Mouse (Mus musculus) stomach, embryonic 16.5 days (tissue): Measurements from ENCODE around the gene S100a1. TPM values are rescaled to one million over a fixed set of nuclear protein-coding genes. Genes with fewer than 3 reads are reported as not detected.

Experiments
- ATAC-seq: fragments of 200-750 bp; cut with Nextera tagmentation; 2 replicates; pipeline ENCODE4 v1.8.0; 2017; ENCODE audit warnings: moderate number of reproducible peaks, moderate TSS enrichment; ENCODE audit not compliant: insufficient read depth, low FRiP score
- H3K27ac ChIP-seq: fragments of 300-500 bp; sonication (generic); 2 replicates; pipeline ENCODE4 v1.5.1; 2014; ENCODE audit warnings: low read length
- H3K27me3 ChIP-seq: fragments of 300-500 bp; sonication (generic); 2 replicates; pipeline ENCODE4 v1.6.1; 2014; ENCODE audit warnings: low read length, control low read depth, mixed read lengths; ENCODE audit not compliant: control insufficient read depth, insufficient read depth
- H3K36me3 ChIP-seq: fragments of 300-500 bp; sonication (generic); 2 replicates; pipeline ENCODE4 v1.6.1; 2014; ENCODE audit warnings: low read length; ENCODE audit not compliant: control insufficient read depth, insufficient read depth
- H3K4me1 ChIP-seq: fragments of 300-500 bp; sonication (generic); 2 replicates; pipeline ENCODE4 v1.6.1; 2014; ENCODE audit warnings: low read length, control low read depth, mixed read lengths; ENCODE audit not compliant: control insufficient read depth, insufficient read depth
- H3K4me2 ChIP-seq: fragments of 300-500 bp; sonication (generic); 2 replicates; pipeline ENCODE4 v1.6.1; 2014; ENCODE audit warnings: low read depth, low read length, mixed read lengths
- H3K4me3 ChIP-seq: fragments of 300-500 bp; sonication (generic); replicated peaks from 2 replicates; pipeline ENCODE4 v1.5.1; 2014; ENCODE audit warnings: mild to moderate bottlenecking, low read length
- H3K9ac ChIP-seq: fragments of 300-500 bp; sonication (generic); 2 replicates; pipeline ENCODE4 v1.6.1; 2014; ENCODE audit warnings: low read length
- H3K9me3 ChIP-seq: fragments of 300-500 bp; sonication (generic); replicated peaks from 2 replicates; pipeline ENCODE4 v1.6.1; 2016; ENCODE audit warnings: low read length, control low read depth; ENCODE audit not compliant: control insufficient read depth
- WGBS: fragments of 180-500 bp; shearing (Covaris S2); extraction: QIAGEN DNeasy Blood & Tissue Kit; methylation state at CpG from one replicate; pipeline ENCODE4 v1.1.7; 2014; 5-methylcytosine and 5-hydroxymethylcytosine counted together
- polyA plus RNA-seq: library from polyadenylated mRNA; unstranded; fragments of >200 nt; fragmentation: Nextera tagmentation; extraction: Ambion mirVana; gene quantifications from 2 replicates; pipeline ENCODE4 v1.2.1, GENCODE M21; 2015

Gene S100a1
- polyA plus RNA-seq, 1 experiment from 2014 or later: 85.3 TPM

GRCm38 (mm10) chr3:90462579-90462978, 51.6 kb downstream of the S100a1 start:
- Histone ChIP-seq H3K4me3 (no peak overlapping the region), H3K9me3 (no peaks in the 10 kb centered on the region), H3K27me3 (peaks cover 22% of the 10 kb centered on the region), H3K9ac (no peak overlapping the region), H3K36me3 (no peaks in the 10 kb centered on the region), H3K27ac (no peak overlapping the region), H3K4me2 (no peak overlapping the region), H3K4me1 (peaks cover 6% of the 10 kb centered on the region; the same call in 1 of the 2 replicates)
- ATAC-seq: no peak
- WGBS: 34% methylated on average over 7 of the region's 7 CpGs

GRCm38 (mm10) chr3:90461935-90462334, 52.3 kb downstream of the S100a1 start:
- no peak overlapping the region for H3K9ac ChIP-seq
- H3K4me3 ChIP-seq: no peak overlapping the region
- H3K36me3 ChIP-seq: no peaks in the 10 kb centered on the region
- H3K4me1 ChIP-seq: peaks cover 6% of the 10 kb centered on the region; the same call in 1 of the 2 replicates
- no peak overlapping the region for H3K4me2 ChIP-seq
- peaks cover 22% of the 10 kb centered on the region for H3K27me3 ChIP-seq
- no peak overlapping the region for H3K27ac ChIP-seq
- H3K9me3 ChIP-seq: no peaks in the 10 kb centered on the region
- ATAC-seq: no peak
- WGBS: 92% methylated on average over 3 of the region's 3 CpGs

Other genes starting within 250 kb of the S100a1 start
- gene Dennd4b, start 249.2 kb downstream of the S100a1 start, polyA plus RNA-seq: 3.8 and 4.3 TPM in 2 replicates
- 8.1 and 8.2 TPM in 2 replicates for gene Gatad2b, start 221.2 kb downstream of the S100a1 start, polyA plus RNA-seq
- 10.1 TPM in 2 replicates for gene Slc27a3, start 124.5 kb downstream of the S100a1 start, polyA plus RNA-seq
- gene Ints3, start 80.8 kb downstream of the S100a1 start, polyA plus RNA-seq: 22.4 and 23.0 TPM in 2 replicates
- gene Npr1, start 48.5 kb downstream of the S100a1 start, polyA plus RNA-seq: 5.9 and 6.4 TPM in 2 replicates
- gene Ilf2, start 38.3 kb downstream of the S100a1 start, polyA plus RNA-seq: 137 and 147 TPM in 2 replicates
- gene Snapin, start 23.4 kb downstream of the S100a1 start, polyA plus RNA-seq: 77.5 and 79.1 TPM in 2 replicates
- 92.7 and 105 TPM in 2 replicates for gene Chtop, start 4.9 kb downstream of the S100a1 start, polyA plus RNA-seq
- gene S100a13, start within 50 bp of the S100a1 start, polyA plus RNA-seq: 37.3 and 44.1 TPM in 2 replicates
- 149 and 199 TPM in 2 replicates for gene S100a14, start 12.5 kb upstream of the S100a1 start, polyA plus RNA-seq
- gene S100a16, start 22.9 kb upstream of the S100a1 start, polyA plus RNA-seq: 407 and 487 TPM in 2 replicates
- 2.6 and 5.0 TPM in 2 replicates for gene S100a3, start 46.2 kb upstream of the S100a1 start, polyA plus RNA-seq
- gene S100a2, start 75.9 kb upstream of the S100a1 start, polyA plus RNA-seq: 0.93 and 1.3 TPM in 2 replicates
- gene Gm42674, start 87.5 kb upstream of the S100a1 start, polyA plus RNA-seq: not detected in 2 replicates
- 12.5 and 15.1 TPM in 2 replicates for gene S100a4, start 89.4 kb upstream of the S100a1 start, polyA plus RNA-seq
- gene S100a5, start 94.1 kb upstream of the S100a1 start, polyA plus RNA-seq: 4.5 and 5.2 TPM in 2 replicates
- 820 and 892 TPM in 2 replicates for gene S100a6, start 98.5 kb upstream of the S100a1 start, polyA plus RNA-seq
- gene S100a7a, start 139.6 kb upstream of the S100a1 start, polyA plus RNA-seq: 9.8 and 29.5 TPM in 2 replicates
- 235 and 367 TPM in 2 replicates for gene S100a8, start 154.6 kb upstream of the S100a1 start, polyA plus RNA-seq
- gene S100a9, start 181.3 kb upstream of the S100a1 start, polyA plus RNA-seq: 151 and 235 TPM in 2 replicates
- 0.06 and 0.36 TPM in 2 replicates for gene Pglyrp4, start 212.5 kb upstream of the S100a1 start, polyA plus RNA-seq